Mouse (Mus musculus): ENCODE data around the gene Wwtr1. TPM values are rescaled to one million over a fixed set of nuclear protein-coding genes. Genes with fewer than 3 reads are reported as not detected.

Wwtr1 gene
- polyA plus RNA-seq, 1 experiment from 2014 or later, result 11.7 TPM

- H3K27ac ChIP-seq (replicated peaks), result no peak overlapping the region
- no peak overlapping the region for H3K4me3 ChIP-seq
- H3K27me3 ChIP-seq, result no peaks in the 10 kb centered on the region
- H3K4me2 ChIP-seq (replicated peaks), result no peak overlapping the region
- no peaks in the 10 kb centered on the region for H3K9me3 ChIP-seq
- WGBS, result 94% methylated on average over 3 of the region's 3 CpGs
- H3K4me1 ChIP-seq, result no peaks in the 10 kb centered on the region
- ATAC-seq (ENCODE audit: low FRiP score, low read depth), result no peak
- H3K9ac ChIP-seq (replicated peaks), result no peak overlapping the region
- no peaks in the 10 kb centered on the region for H3K36me3 ChIP-seq
Measured at GRCm38 (mm10) chr3:57554890-57555239, 20.8 kb downstream of the Wwtr1 start.

- no peaks in the 10 kb centered on the region for H3K9me3 ChIP-seq
- no peak overlapping the region for H3K9ac ChIP-seq (replicated peaks)
- H3K4me2 ChIP-seq (replicated peaks), result no peak overlapping the region
- ATAC-seq (ENCODE audit: low FRiP score, low read depth), result no peak
- H3K4me1 ChIP-seq, result no peaks in the 10 kb centered on the region
- H3K4me3 ChIP-seq, result no peak overlapping the region
- H3K27ac ChIP-seq (replicated peaks), result no peak overlapping the region
- H3K27me3 ChIP-seq, result no peaks in the 10 kb centered on the region
- H3K36me3 ChIP-seq, result no peaks in the 10 kb centered on the region
- 91% methylated on average over 10 of the region's 10 CpGs for WGBS
Measured at GRCm38 (mm10) chr3:57554124-57554889, 21.4 kb downstream of the Wwtr1 start.

DNA sequence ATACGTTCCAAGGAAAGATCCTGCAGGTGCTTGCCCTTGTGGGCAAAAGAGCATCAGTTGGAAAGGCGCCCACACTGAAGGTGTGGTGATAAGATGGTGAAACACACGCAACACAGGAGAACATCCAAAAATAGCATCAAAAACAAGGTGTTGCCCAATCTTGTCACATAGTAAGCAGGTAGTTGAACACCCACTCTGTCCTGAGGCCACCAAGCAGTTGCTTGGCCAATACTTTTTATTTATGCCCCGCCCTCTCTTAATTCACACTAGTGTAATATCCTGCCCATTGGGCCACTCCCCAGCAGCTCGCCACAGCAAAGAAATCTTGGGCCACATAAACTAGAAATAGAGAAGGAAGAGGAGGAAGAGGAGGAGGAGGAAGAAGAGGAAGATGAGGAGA, 22.6 kb downstream of the Wwtr1 start:
- H3K4me1 ChIP-seq, result no peaks in the 10 kb centered on the region
- no peak overlapping the region for H3K27ac ChIP-seq (replicated peaks)
- H3K27me3 ChIP-seq, result no peaks in the 10 kb centered on the region
- H3K4me3 ChIP-seq, result no peak overlapping the region
- no peak overlapping the region for H3K9ac ChIP-seq (replicated peaks)
- no peaks in the 10 kb centered on the region for H3K36me3 ChIP-seq
- ATAC-seq (ENCODE audit: low FRiP score, low read depth), result no peak
- no peak overlapping the region for H3K4me2 ChIP-seq (replicated peaks)
- H3K9me3 ChIP-seq, result no peaks in the 10 kb centered on the region
- WGBS, result 97% methylated on average over 5 of the region's 5 CpGs

DNA sequence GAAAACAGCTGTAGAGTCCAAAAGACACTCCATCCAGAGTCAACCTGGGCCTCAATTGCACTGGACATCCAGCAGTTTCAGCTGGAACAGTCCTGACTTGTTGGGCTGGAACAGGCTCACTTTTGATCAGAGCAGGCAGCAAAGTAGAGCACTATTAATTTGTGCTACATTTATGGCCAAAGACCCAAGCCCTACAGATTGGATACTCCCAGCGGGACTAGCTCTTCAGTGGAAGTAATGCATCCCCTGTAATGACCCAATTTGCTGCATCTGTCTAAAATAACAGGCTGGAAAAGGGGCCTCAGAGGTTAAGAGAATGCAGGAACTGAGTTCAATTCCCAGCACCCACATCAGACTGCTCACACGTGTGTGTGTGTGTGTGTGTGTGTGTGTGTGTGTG, 24.5 kb downstream of the Wwtr1 start:
- Histone ChIP-seq H3K27ac (replicated peaks) (no peak overlapping the region), H3K36me3 (no peaks in the 10 kb centered on the region), H3K9me3 (no peaks in the 10 kb centered on the region), H3K4me1 (no peaks in the 10 kb centered on the region), H3K27me3 (no peaks in the 10 kb centered on the region), H3K4me3 (no peak overlapping the region), H3K4me2 (replicated peaks) (no peak overlapping the region), H3K9ac (replicated peaks) (no peak overlapping the region)
- no peak for ATAC-seq (ENCODE audit: low FRiP score, low read depth)
- 84% methylated on average over 2 of the region's 2 CpGs for WGBS

GRCm38 (mm10) chr3:57550468-57551185, 25.1 kb downstream of the Wwtr1 start:
- no peak for ATAC-seq (ENCODE audit: low FRiP score, low read depth)
- Histone ChIP-seq H3K9me3 (no peaks in the 10 kb centered on the region), H3K4me2 (replicated peaks) (no peak overlapping the region), H3K27ac (replicated peaks) (no peak overlapping the region), H3K9ac (replicated peaks) (no peak overlapping the region), H3K4me1 (no peaks in the 10 kb centered on the region), H3K27me3 (no peaks in the 10 kb centered on the region), H3K36me3 (no peaks in the 10 kb centered on the region), H3K4me3 (no peak overlapping the region)
- WGBS, result 81% methylated on average over 5 of the region's 5 CpGs

- H3K4me3 ChIP-seq, result no peak overlapping the region
- H3K27me3 ChIP-seq, result no peaks in the 10 kb centered on the region
- no peaks in the 10 kb centered on the region for H3K4me1 ChIP-seq
- H3K27ac ChIP-seq (replicated peaks), result no peak overlapping the region
- no peak overlapping the region for H3K9ac ChIP-seq (replicated peaks)
- H3K9me3 ChIP-seq, result no peaks in the 10 kb centered on the region
- ATAC-seq (ENCODE audit: low FRiP score, low read depth), result no peak
- WGBS, result 87% methylated on average over 9 of the region's 9 CpGs
- no peaks in the 10 kb centered on the region for H3K36me3 ChIP-seq
- no peak overlapping the region for H3K4me2 ChIP-seq (replicated peaks)
Measured at GRCm38 (mm10) chr3:57544154-57544553, 31.6 kb downstream of the Wwtr1 start.

- Histone ChIP-seq H3K9ac (replicated peaks) (no peak overlapping the region), H3K9me3 (no peaks in the 10 kb centered on the region), H3K4me3 (no peak overlapping the region), H3K4me2 (replicated peaks) (no peak overlapping the region), H3K4me1 (no peaks in the 10 kb centered on the region), H3K27me3 (no peaks in the 10 kb centered on the region), H3K27ac (replicated peaks) (no peak overlapping the region), H3K36me3 (no peaks in the 10 kb centered on the region)
- ATAC-seq (ENCODE audit: low FRiP score, low read depth), result no peak
Measured at GRCm38 (mm10) chr3:57542848-57543380, 32.8 kb downstream of the Wwtr1 start.

- H3K4me3 ChIP-seq, result no peak overlapping the region
- no peaks in the 10 kb centered on the region for H3K4me1 ChIP-seq
- H3K4me2 ChIP-seq (replicated peaks), result no peak overlapping the region
- H3K27me3 ChIP-seq, result no peaks in the 10 kb centered on the region
- H3K9me3 ChIP-seq, result no peaks in the 10 kb centered on the region
- H3K36me3 ChIP-seq, result no peaks in the 10 kb centered on the region
- ATAC-seq (ENCODE audit: low FRiP score, low read depth), result no peak
- 88% methylated on average over 7 of the region's 7 CpGs for WGBS
- H3K27ac ChIP-seq (replicated peaks), result no peak overlapping the region
- no peak overlapping the region for H3K9ac ChIP-seq (replicated peaks)
Measured at GRCm38 (mm10) chr3:57541205-57541604, 34.5 kb downstream of the Wwtr1 start.

DNA sequence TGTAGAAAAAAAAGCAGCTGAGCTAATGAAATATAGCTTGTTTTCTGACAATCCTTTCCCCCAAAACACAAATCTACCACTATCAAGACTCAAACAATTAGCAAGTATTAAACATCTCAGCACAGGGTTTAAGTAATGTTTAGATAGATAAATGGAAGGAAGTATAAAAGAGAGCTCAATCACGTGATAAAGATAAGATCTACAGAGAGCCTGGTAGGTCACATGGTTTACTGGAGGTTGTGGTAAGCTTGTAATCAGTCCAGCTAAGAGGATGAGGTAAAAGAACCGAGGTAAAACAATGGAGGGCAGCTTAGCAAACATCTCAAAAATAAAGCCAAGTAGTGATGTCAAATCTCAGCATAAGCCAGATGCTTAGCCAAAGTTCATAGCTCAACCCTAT, 35.2 kb downstream of the Wwtr1 start:
- no peaks in the 10 kb centered on the region for H3K9me3 ChIP-seq
- no peak for ATAC-seq (ENCODE audit: low FRiP score, low read depth)
- WGBS, result 61% methylated on average over 2 of the region's 2 CpGs
- H3K27me3 ChIP-seq, result no peaks in the 10 kb centered on the region
- H3K4me3 ChIP-seq, result no peak overlapping the region
- no peak overlapping the region for H3K4me2 ChIP-seq (replicated peaks)
- no peak overlapping the region for H3K9ac ChIP-seq (replicated peaks)
- no peaks in the 10 kb centered on the region for H3K4me1 ChIP-seq
- H3K36me3 ChIP-seq, result no peaks in the 10 kb centered on the region
- no peak overlapping the region for H3K27ac ChIP-seq (replicated peaks)

DNA sequence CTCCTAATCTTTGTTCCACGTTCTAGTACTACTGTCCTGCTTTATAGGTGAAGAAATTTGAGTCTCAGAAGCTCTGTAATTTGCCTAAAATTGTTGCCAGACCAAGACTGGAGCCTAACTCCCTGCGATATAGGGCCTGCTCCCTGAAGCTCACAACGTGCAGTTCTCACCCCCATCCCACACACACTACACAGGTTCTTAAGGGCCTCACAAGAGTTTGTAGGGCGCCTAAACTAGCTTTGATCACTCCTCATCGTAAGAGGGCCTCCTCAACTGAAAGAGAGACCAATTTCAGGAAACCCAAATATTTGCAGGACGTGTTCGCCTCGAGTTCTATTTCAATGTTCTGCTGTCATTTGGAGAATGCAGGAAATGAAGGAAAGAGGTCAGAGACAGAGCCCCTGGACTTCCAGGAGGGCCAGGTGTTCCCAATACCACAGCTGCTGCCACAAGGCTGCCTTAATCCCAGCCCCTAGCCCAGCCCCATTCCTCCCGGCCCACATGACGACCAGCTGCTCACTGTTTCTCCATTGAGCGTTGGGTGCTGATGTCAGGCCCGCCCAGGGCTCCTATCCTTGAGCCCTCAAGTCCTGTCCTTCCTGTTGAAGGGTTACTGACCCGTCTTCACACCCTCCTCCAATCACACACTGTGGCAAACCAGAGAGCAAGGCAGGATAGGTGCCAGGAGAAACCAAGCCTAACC, 40.1 kb downstream of the Wwtr1 start:
- Histone ChIP-seq H3K27ac (replicated peaks) (no peak overlapping the region), H3K4me2 (replicated peaks) (no peak overlapping the region)
- 75% methylated on average over 13 of the region's 13 CpGs for WGBS

DNA sequence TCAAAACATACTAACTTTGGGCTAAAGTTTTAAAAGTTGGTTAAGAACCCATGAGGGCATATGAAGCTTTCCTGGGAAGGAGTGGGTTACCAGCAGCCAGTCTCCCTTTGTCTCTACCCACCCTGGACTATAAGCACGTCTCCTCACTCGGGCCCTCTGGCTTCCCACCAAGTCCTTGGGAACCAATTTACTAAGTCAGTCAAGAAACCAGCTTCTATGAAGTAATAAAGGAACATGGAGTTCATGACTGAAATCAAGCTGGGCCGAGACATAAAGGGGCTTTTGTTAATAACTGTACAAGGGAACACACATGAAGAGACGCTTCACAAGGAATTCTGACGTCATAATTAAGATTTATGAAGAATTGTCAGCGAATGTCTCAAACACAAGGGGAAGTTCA, 41.3 kb downstream of the Wwtr1 start:
- Histone ChIP-seq H3K4me2 (replicated peaks) (no peak overlapping the region), H3K36me3 (no peaks in the 10 kb centered on the region), H3K4me3 (no peak overlapping the region), H3K9me3 (no peaks in the 10 kb centered on the region), H3K9ac (replicated peaks) (no peak overlapping the region), H3K27me3 (no peaks in the 10 kb centered on the region), H3K27ac (replicated peaks) (no peak overlapping the region), H3K4me1 (no peaks in the 10 kb centered on the region)
- 78% methylated on average over 6 of the region's 6 CpGs for WGBS
- ATAC-seq (ENCODE audit: low FRiP score, low read depth), result no peak

More for the DNA sequence above, 40.1 kb downstream of the Wwtr1 start:
- ATAC-seq (ENCODE audit: low FRiP score, low read depth), result no peak
- no peaks in the 10 kb centered on the region for H3K4me1 ChIP-seq
- H3K4me3 ChIP-seq, result no peak overlapping the region
- H3K36me3 ChIP-seq, result no peaks in the 10 kb centered on the region
- no peaks in the 10 kb centered on the region for H3K27me3 ChIP-seq
- H3K9me3 ChIP-seq, result no peaks in the 10 kb centered on the region
- H3K9ac ChIP-seq (replicated peaks), result no peak overlapping the region

- H3K4me3 ChIP-seq, result no peak overlapping the region
- no peaks in the 10 kb centered on the region for H3K9me3 ChIP-seq
- WGBS, result 92% methylated on average over 9 of the region's 9 CpGs
- no peaks in the 10 kb centered on the region for H3K36me3 ChIP-seq
- no peak overlapping the region for H3K27ac ChIP-seq (replicated peaks)
- H3K27me3 ChIP-seq, result no peaks in the 10 kb centered on the region
- no peak overlapping the region for H3K9ac ChIP-seq (replicated peaks)
- H3K4me1 ChIP-seq, result no peaks in the 10 kb centered on the region
- no peak for ATAC-seq (ENCODE audit: low FRiP score, low read depth)
- H3K4me2 ChIP-seq (replicated peaks), result no peak overlapping the region
Measured at GRCm38 (mm10) chr3:57533876-57534275, 41.8 kb downstream of the Wwtr1 start.
